Mouse (Mus musculus): ENCODE data around the gene Zfp39.

- TF ChIP-seq POLR2A (IDR thresholded peaks at IDR 0.05; ENCODE audit: low read depth, low read length) (no peak), CTCF (conservative IDR thresholded peaks at IDR 0.05; ENCODE audit: insufficient read depth, insufficient read length, low read depth, low read length) (no peak)
Measured at GRCm38 (mm10) chr11:58913776-58914175, 9.8 kb upstream of the Zfp39 start.

Measured in kidney, adult 2 months (tissue).